Mouse (Mus musculus): ENCODE measurements at regions not wholly inside any gene's neighbourhood (a gene's known extent, or its start where the extent isn't known, plus 50 kb on each side); places are given as distances from the start of the nearest gene placed in this dataset.

DNA sequence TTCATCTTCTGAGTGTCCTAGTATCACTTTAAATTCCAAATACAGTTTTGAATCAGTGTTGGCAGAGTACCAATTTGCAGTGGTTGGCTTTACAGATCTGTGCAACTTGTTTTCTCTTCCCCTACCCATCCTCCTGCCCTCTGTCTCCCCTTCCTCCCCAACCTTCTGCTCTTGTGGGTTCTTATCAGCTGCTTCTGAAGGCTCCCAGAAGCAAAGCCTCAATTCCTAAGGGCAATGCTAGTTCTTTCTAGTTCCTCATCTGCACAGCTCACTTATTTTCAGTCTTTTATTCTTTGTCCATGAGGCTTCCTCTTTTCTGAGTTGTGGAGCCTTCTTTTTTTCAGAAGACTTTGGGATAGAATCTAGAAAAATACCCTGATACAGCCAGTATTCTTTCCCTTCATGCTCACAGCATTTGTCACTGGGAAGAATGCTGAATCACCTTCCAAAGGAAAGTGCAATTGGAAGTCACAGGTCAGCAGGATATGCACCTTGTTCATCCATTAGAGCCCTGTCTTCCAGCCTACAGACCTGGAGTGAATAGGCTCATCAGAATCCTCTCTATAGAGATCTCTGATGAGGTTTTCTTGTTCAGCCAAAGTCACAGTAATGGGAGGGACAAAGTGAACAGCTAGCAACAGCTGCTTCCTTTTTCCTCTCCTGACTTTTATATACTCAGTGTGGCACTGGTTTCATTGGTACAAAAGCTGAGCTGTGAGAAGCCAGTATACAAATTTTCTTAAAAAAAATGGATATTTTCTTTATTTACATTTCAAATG, 1357.9 kb downstream of the Slc22a22 start:
- no peaks in the 10 kb centered on the region for H3K79me2 ChIP-seq (ENCODE audit: control insufficient read depth, insufficient read depth)
- H3K4me3 ChIP-seq, result no peak overlapping the region
- no peak overlapping the region for H3K4me2 ChIP-seq (ENCODE audit: low read depth)
- H3ac ChIP-seq (ENCODE audit: control insufficient read depth, insufficient read length), result no peak overlapping the region
- TF ChIP-seq MYOG (IDR thresholded peaks at IDR 0.05; ENCODE audit: control insufficient read depth in 1 of 3, insufficient read depth in 1 of 3, insufficient read length in 2 of 3, low read depth in 2 of 3) (no peak), REST (IDR thresholded peaks at IDR 0.05; ENCODE audit: insufficient read depth, insufficient read length) (no peak), MYOD1 (IDR thresholded peaks at IDR 0.05; ENCODE audit: control insufficient read depth in 1 of 3, insufficient read length in 2 of 3, low read depth in 2 of 3) (no peak), TCF12 (IDR thresholded peaks at IDR 0.05; ENCODE audit: insufficient read depth, poor library complexity, severe bottlenecking) (no peak), E2F4 (IDR thresholded peaks at IDR 0.05; ENCODE audit: insufficient read depth) (no peak), CEBPB (IDR thresholded peaks at IDR 0.05; ENCODE audit: insufficient read depth, poor library complexity, severe bottlenecking) (no peak), SRF (IDR thresholded peaks at IDR 0.05; ENCODE audit: control insufficient read depth, insufficient read length, low read depth) (no peak), TCF3 (IDR thresholded peaks at IDR 0.05; ENCODE audit: insufficient read length, low read depth) (no peak), MAX (IDR thresholded peaks at IDR 0.05; ENCODE audit: low read depth) (no peak), POLR2A (IDR thresholded peaks at IDR 0.05; ENCODE audit: insufficient read length, low read depth) (no peak), USF1 (IDR thresholded peaks at IDR 0.05; ENCODE audit: low read depth) (no peak)
- H3K27me3 ChIP-seq (ENCODE audit: control insufficient read depth, insufficient read depth, insufficient read length), result no peaks in the 10 kb centered on the region
- no peaks in the 10 kb centered on the region for H3K36me3 ChIP-seq (ENCODE audit: control insufficient read depth, insufficient read depth)

DNA sequence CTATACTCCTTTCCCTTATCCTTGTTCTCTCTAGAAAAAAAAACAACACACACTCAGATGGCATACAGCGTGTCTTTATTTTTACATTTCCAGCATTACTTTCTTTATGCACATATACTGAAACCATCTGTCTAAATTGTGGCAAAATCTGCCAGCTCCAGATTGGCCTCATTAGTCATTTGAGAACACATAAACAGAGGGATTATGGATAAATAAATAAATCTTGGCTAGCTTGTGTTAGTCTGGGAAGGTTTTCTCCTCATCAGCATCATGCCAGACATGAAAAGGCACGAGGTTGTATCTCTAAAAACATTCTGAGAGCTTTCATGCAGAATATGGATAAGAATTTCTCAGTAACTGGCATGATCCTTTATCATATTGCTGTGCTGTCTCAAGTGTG, 1369.1 kb downstream of the Slc22a22 start:
- H3K36me3 ChIP-seq (ENCODE audit: control insufficient read depth, insufficient read depth), result no peaks in the 10 kb centered on the region
- H3K27me3 ChIP-seq (ENCODE audit: control insufficient read depth, insufficient read depth, insufficient read length), result peaks cover 16% of the 10 kb centered on the region
- no peak overlapping the region for H3K4me3 ChIP-seq
- no peak overlapping the region for H3K4me2 ChIP-seq (ENCODE audit: low read depth)
- no peak for TF ChIP-seq SRF (IDR thresholded peaks at IDR 0.05; ENCODE audit: control insufficient read depth, insufficient read length, low read depth)
- TF ChIP-seq TCF3 (IDR thresholded peaks at IDR 0.05; ENCODE audit: insufficient read length, low read depth), result no peak
- TF ChIP-seq USF1 (IDR thresholded peaks at IDR 0.05; ENCODE audit: low read depth), result no peak
- no peaks in the 10 kb centered on the region for H3K79me2 ChIP-seq (ENCODE audit: control insufficient read depth, insufficient read depth)
- no peak overlapping the region for H3ac ChIP-seq (ENCODE audit: control insufficient read depth, insufficient read length)

DNA sequence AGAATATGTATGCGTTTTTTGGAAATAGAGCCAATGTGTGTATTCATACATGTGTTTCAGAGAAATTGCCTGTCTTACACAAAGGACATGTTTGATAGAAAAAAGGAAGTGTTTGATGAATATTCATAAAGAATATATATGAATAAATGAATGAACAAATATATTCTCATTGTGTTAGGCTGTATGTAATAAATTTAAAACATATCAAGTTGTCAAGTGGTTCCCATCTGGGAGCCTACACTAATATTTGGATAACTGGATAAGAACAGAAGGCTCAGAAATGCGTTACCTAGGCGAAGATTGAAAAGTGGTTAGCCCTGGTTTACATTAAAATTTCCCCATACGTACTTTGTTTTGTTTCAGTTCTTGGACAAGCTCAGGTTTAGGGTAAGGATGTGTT, 1369.7 kb downstream of the Slc22a22 start:
- no peaks in the 10 kb centered on the region for H3K36me3 ChIP-seq (ENCODE audit: control insufficient read depth, insufficient read depth)
- no peak overlapping the region for H3ac ChIP-seq (ENCODE audit: control insufficient read depth, insufficient read length)
- peaks cover 16% of the 10 kb centered on the region for H3K27me3 ChIP-seq (ENCODE audit: control insufficient read depth, insufficient read depth, insufficient read length)
- no peak overlapping the region for H3K4me2 ChIP-seq (ENCODE audit: low read depth)
- TF ChIP-seq CEBPB (IDR thresholded peaks at IDR 0.05; ENCODE audit: insufficient read depth, poor library complexity, severe bottlenecking) (no peak), TCF12 (IDR thresholded peaks at IDR 0.05; ENCODE audit: insufficient read depth, poor library complexity, severe bottlenecking) (no peak), SRF (IDR thresholded peaks at IDR 0.05; ENCODE audit: control insufficient read depth, insufficient read length, low read depth) (no peak), MYOD1 (IDR thresholded peaks at IDR 0.05; ENCODE audit: control insufficient read depth in 1 of 3, insufficient read length in 2 of 3, low read depth in 2 of 3) (no peak), POLR2A (IDR thresholded peaks at IDR 0.05; ENCODE audit: insufficient read length, low read depth) (no peak), E2F4 (IDR thresholded peaks at IDR 0.05; ENCODE audit: insufficient read depth) (no peak), POLR2AphosphoS2 (IDR thresholded peaks at IDR 0.05; ENCODE audit: insufficient read length, low read depth) (no peak), TCF3 (IDR thresholded peaks at IDR 0.05; ENCODE audit: insufficient read length, low read depth) (no peak), MYOG (IDR thresholded peaks at IDR 0.05; ENCODE audit: control insufficient read depth in 1 of 3, insufficient read depth in 1 of 3, insufficient read length in 2 of 3, low read depth in 2 of 3) (no peak), REST (IDR thresholded peaks at IDR 0.05; ENCODE audit: insufficient read depth, insufficient read length) (no peak), USF1 (IDR thresholded peaks at IDR 0.05; ENCODE audit: low read depth) (no peak), MAX (IDR thresholded peaks at IDR 0.05; ENCODE audit: low read depth) (no peak)
- no peak overlapping the region for H3K4me3 ChIP-seq
- no peaks in the 10 kb centered on the region for H3K79me2 ChIP-seq (ENCODE audit: control insufficient read depth, insufficient read depth)

DNA sequence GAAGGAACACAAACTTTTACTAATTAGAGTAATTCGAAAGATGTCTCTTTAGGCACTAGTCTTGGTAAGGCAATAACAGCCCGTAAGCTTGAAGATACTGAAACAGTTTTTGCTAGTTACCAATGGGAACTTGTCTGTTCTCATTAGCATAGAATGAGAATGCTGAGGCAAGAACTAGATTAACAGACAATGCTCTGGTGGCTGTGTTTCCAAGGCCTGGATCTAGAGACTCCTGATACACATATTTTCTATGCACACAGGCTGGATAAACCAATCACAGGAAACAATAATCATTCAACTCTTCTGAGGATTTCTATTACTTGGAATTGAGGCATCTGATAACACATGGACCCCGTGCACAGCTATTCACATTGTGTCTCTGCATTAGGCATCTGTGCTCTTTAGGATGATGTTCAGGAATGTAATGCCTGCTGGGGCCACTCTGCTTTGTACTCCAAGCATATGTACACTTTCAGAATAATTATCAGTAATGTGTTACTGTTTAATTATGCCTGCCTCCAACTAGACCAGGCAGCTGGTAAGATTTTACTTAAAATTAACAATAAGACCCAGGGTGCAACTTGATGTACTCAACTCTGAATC, 1377.2 kb downstream of the Slc22a22 start:
- Histone ChIP-seq H3K4me3 (no peak overlapping the region), H3K27me3 (ENCODE audit: control insufficient read depth, insufficient read depth, insufficient read length) (peaks cover 8% of the 10 kb centered on the region)
- no peak for TF ChIP-seq REST (IDR thresholded peaks at IDR 0.05; ENCODE audit: insufficient read depth, insufficient read length)
- TF ChIP-seq CEBPB (IDR thresholded peaks at IDR 0.05; ENCODE audit: insufficient read depth, poor library complexity, severe bottlenecking), result no peak
- no peak for TF ChIP-seq MYOG (IDR thresholded peaks at IDR 0.05; ENCODE audit: control insufficient read depth in 1 of 3, insufficient read depth in 1 of 3, insufficient read length in 2 of 3, low read depth in 2 of 3)
- TF ChIP-seq POLR2AphosphoS2 (IDR thresholded peaks at IDR 0.05; ENCODE audit: insufficient read length, low read depth), result no peak
- no peak for TF ChIP-seq TCF3 (IDR thresholded peaks at IDR 0.05; ENCODE audit: insufficient read length, low read depth)
- no peak for TF ChIP-seq POLR2A (IDR thresholded peaks at IDR 0.05; ENCODE audit: insufficient read length, low read depth)
- TF ChIP-seq SRF (IDR thresholded peaks at IDR 0.05; ENCODE audit: control insufficient read depth, insufficient read length, low read depth), result no peak
- TF ChIP-seq E2F4 (IDR thresholded peaks at IDR 0.05; ENCODE audit: insufficient read depth), result no peak
- TF ChIP-seq MAX (IDR thresholded peaks at IDR 0.05; ENCODE audit: low read depth), result no peak
- TF ChIP-seq USF1 (IDR thresholded peaks at IDR 0.05; ENCODE audit: low read depth), result no peak

More for the DNA sequence above, 1377.2 kb downstream of the Slc22a22 start:
- Histone ChIP-seq H3K79me2 (ENCODE audit: control insufficient read depth, insufficient read depth) (no peaks in the 10 kb centered on the region), H3K36me3 (ENCODE audit: control insufficient read depth, insufficient read depth) (no peaks in the 10 kb centered on the region), H3K4me2 (ENCODE audit: low read depth) (no peak overlapping the region), H3ac (ENCODE audit: control insufficient read depth, insufficient read length) (no peak overlapping the region)
